Mouse (Mus musculus): ENCODE results near the gene Stk38l. TPM values are rescaled to one million over a fixed set of nuclear protein-coding genes. Genes with fewer than 3 reads are reported as not detected.
A peak's percentile ranks its signal among the peaks of the same experiment; 100 is the strongest.
"Not testable (repeated sequence)": the region's sequence is repeated elsewhere in the genome, so short reads cannot be mapped to it uniquely, and the experiment has no call there.

Stk38l gene
- total RNA-seq, 2 experiments from 2014 or later = 11.4 to 11.8 TPM

GRCm38 (mm10) chr6:146760736-146761135 lies 35.9 kb downstream of the Stk38l start:
- Histone ChIP-seq H3K4me3 (no peak overlapping the region), H3K27ac (no peak overlapping the region)
- 0 out of 2 replicates have a peak, but pooled peaks have one; percentile 5 for TF ChIP-seq CTCF (IDR thresholded peaks at IDR 0.05)
- no peak for DNase-seq
- intact Hi-C loops (cut with DNase I) = loop anchor here (5.0 kb wide), 1 partner anchor 33 kb away; no protein-coding TSS in a partner anchor

GRCm38 (mm10) chr6:146762264-146762898 lies 37.6 kb downstream of the Stk38l start:
- H3K27ac ChIP-seq = peak overlapping the region; percentile 35; the same call in 1 of the 2 replicates
- H3K4me3 ChIP-seq = no peak overlapping the region
- no peak for DNase-seq
- TF ChIP-seq CTCF (IDR thresholded peaks at IDR 0.05) = peak; percentile 73
- intact Hi-C loops (cut with DNase I) = loop anchor here (1.0 to 5.0 kb wide), 2 partner anchors 35 to 100 kb away; no protein-coding TSS in a partner anchor

GRCm38 (mm10) chr6:146764593-146764992 lies 39.8 kb downstream of the Stk38l start:
- DNase-seq = no peak
- intact Hi-C loops (cut with DNase I) = loop anchor here (5.0 kb wide), 1 partner anchor 37 kb away; no protein-coding TSS in a partner anchor
- Histone ChIP-seq H3K4me3 (no peak overlapping the region), H3K27ac (no peak overlapping the region)
- no peak for TF ChIP-seq CTCF (IDR thresholded peaks at IDR 0.05)

- intact Hi-C loops (cut with DNase I) = no loop called here
- no peak for TF ChIP-seq CTCF (IDR thresholded peaks at IDR 0.05)
- DNase-seq = no peak
- Histone ChIP-seq H3K4me3 (no peak overlapping the region), H3K27ac (no peak overlapping the region)
These were observed 40.5 kb downstream of the Stk38l start for GRCm38 (mm10) chr6:146765270-146765669.

- Histone ChIP-seq H3K4me3 (no peak overlapping the region), H3K27ac (peak overlapping the region; percentile 71; the same call in 1 of the 2 replicates)
- TF ChIP-seq CTCF (IDR thresholded peaks at IDR 0.05) = no peak
- intact Hi-C loops (cut with DNase I) = no loop called here
- no peak for DNase-seq
These were observed 44.1 kb downstream of the Stk38l start for GRCm38 (mm10) chr6:146768813-146769404.

GRCm38 (mm10) chr6:146770005-146770745 lies 45.4 kb downstream of the Stk38l start:
- H3K4me3 ChIP-seq = no peak overlapping the region
- peak overlapping the region; percentile 71 for H3K27ac ChIP-seq
- no peak for DNase-seq
- intact Hi-C loops (cut with DNase I) = no loop called here
- TF ChIP-seq CTCF (IDR thresholded peaks at IDR 0.05) = no peak

- no peak for DNase-seq
- no peak for TF ChIP-seq CTCF (IDR thresholded peaks at IDR 0.05)
- intact Hi-C loops (cut with DNase I) = no loop called here
- peak overlapping the region; percentile 71; the same call in 1 of the 2 replicates for H3K27ac ChIP-seq
- no peak overlapping the region for H3K4me3 ChIP-seq
These were observed 46.0 kb downstream of the Stk38l start for GRCm38 (mm10) chr6:146770808-146771207.

- H3K4me3 ChIP-seq; DNase-seq; H3K27ac ChIP-seq; intact Hi-C loops (cut with DNase I): not testable (repeated sequence)
These were observed 51.1 kb downstream of the Stk38l start for GRCm38 (mm10) chr6:146775864-146776263.

GRCm38 (mm10) chr6:146776610-146777389 lies 52.0 kb downstream of the Stk38l start:
- intact Hi-C loops (cut with DNase I) = no loop called here
- DNase-seq = peak; percentile 50
- Histone ChIP-seq H3K27ac (peak overlapping the region; percentile 31), H3K4me3 (no peak overlapping the region)
- no peak for TF ChIP-seq CTCF (IDR thresholded peaks at IDR 0.05)

GRCm38 (mm10) chr6:146778055-146778454 lies 53.3 kb downstream of the Stk38l start:
- H3K4me3 ChIP-seq = no peak overlapping the region
- H3K27ac ChIP-seq = no peak overlapping the region
- DNase-seq = no peak
- TF ChIP-seq CTCF (IDR thresholded peaks at IDR 0.05) = no peak
- intact Hi-C loops (cut with DNase I) = no loop called here

- no peak for DNase-seq
- intact Hi-C loops (cut with DNase I) = no loop called here
- TF ChIP-seq CTCF (IDR thresholded peaks at IDR 0.05) = no peak
These were observed 56.8 kb downstream of the Stk38l start for GRCm38 (mm10) chr6:146781566-146781965.

GRCm38 (mm10) chr6:146793527-146793926 lies 68.7 kb downstream of the Stk38l start:
- intact Hi-C loops (cut with DNase I) = no loop called here
- Histone ChIP-seq H3K4me3 (no peak overlapping the region), H3K27ac (no peak overlapping the region)
- no peak for DNase-seq
- no peak for TF ChIP-seq CTCF (IDR thresholded peaks at IDR 0.05)

More at GRCm38 (mm10) chr6:146781566-146781965, 56.8 kb downstream of the Stk38l start:
- no peak overlapping the region for H3K27ac ChIP-seq
- no peak overlapping the region for H3K4me3 ChIP-seq

Data from gastrocnemius, adult 2 months (tissue).